Mouse (Mus musculus) ES-Bruce4 (cell line): Measurements from ENCODE around the gene Ccdc144b.

Experiments used
- CTCF ChIP-seq: IDR thresholded peaks from one replicate; pipeline ENCODE4 v1.8.1; 2011; ENCODE audit warnings: low read depth, low read length
- EP300 ChIP-seq: IDR thresholded peaks from 2 replicates; pipeline ENCODE4 v1.6.1; 2011; ENCODE audit warnings: low read depth, low read length; ENCODE audit not compliant: insufficient read depth
- POLR2A ChIP-seq: IDR thresholded peaks from one replicate; pipeline ENCODE4 v1.8.1; 2011; ENCODE audit warnings: low read length; ENCODE audit not compliant: insufficient read depth

DNA sequence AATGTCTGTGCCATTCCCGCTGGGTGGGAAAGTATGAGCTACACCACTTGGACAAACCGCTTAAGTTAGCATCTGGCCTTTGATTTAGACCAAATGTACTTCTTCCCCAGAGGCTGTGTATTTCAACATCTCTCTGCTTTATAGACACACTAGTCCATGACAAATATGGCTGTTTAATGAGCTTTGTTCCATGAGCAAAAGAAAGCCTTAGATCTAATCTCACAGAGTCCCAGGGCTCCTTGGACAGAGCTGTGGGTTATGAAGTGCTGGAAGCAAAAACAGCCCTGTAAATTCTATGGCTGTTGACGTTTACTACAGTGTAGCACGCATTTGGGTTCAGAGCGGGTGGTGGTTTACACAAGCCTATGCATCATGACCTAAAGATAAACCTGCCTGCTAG is 27.4 kb upstream of the Ccdc144b start:
- TF ChIP-seq POLR2A (no peak), CTCF (no peak), EP300 (no peak)
